Mouse (Mus musculus): ENCODE measurements around the gene Rock2.

Rock2 gene

GRCm38 (mm10) chr12:16872006-16872405 is 22.7 kb upstream of the Rock2 start:
- no peak for DNase-seq (ENCODE audit: low spot score in 2 of 2)

- DNase-seq (ENCODE audit: low spot score in 2 of 2), result no peak
These were observed 21.7 kb upstream of the Rock2 start for GRCm38 (mm10) chr12:16872926-16873464.

DNA sequence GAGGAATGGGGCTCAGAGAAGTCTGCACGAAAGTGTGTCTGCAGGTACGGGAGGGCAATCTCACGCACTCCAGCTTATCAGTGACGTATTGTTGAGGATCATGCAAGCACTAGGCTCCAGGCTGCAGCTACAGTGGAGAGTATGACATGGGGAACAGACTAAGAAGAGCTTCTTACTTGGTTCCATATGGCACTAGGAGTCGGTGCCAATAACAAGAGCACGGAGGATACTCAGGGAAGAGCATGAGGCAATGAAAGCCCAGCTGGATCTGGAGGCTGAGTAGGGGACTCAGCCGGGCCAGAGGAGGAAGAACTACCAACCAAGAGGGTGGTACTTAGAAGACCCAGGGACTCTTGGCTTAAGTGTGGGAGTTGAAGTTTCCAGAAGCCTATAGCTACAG is 21.1 kb upstream of the Rock2 start:
- DNase-seq (ENCODE audit: low spot score in 2 of 2), result no peak

DNA sequence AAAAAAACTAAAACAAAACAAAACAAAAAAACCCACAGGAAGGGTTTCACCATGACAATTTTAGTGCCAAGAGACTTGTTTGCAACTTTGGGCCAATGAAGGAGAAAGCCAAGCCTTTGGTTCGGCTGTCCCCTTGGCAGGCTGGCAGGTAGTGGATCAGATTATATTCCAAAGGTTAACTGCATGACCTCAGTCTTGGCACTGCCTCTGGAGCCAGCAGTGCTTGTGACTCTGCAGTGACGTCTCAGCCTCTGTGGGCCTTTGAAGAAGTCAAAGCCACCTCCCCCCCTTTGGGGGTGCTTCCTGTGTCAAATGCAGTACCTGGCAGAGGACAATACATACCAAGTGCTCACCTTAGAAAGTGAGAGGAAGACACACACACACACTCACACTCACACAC is 20.6 kb upstream of the Rock2 start:
- peak; percentile 50 to 60 for DNase-seq (ENCODE audit: low spot score in 2 of 2)

DNA sequence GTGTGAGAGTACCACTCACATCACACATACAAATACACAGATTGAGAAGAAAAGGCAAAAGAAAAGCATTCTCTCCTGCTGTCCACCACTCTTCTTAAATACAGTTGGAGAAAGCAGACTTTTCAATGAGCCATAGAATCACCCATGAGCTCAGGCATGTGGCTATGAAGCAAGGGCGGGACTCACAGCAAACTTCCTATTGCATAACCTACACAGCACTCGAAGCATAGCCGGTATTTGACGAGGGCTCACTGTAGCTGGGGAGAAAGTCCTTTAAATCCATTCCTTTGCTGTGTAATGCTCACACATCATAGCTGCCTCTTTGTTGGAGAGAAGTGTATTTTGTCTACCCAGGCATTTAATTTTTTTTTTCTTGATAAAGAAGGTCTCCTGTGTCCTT is 19.4 kb upstream of the Rock2 start:
- DNase-seq (ENCODE audit: low spot score in 2 of 2), result no peak

GRCm38 (mm10) chr12:16875678-16876077 is 19.0 kb upstream of the Rock2 start:
- no peak for DNase-seq (ENCODE audit: low spot score in 2 of 2)

DNA sequence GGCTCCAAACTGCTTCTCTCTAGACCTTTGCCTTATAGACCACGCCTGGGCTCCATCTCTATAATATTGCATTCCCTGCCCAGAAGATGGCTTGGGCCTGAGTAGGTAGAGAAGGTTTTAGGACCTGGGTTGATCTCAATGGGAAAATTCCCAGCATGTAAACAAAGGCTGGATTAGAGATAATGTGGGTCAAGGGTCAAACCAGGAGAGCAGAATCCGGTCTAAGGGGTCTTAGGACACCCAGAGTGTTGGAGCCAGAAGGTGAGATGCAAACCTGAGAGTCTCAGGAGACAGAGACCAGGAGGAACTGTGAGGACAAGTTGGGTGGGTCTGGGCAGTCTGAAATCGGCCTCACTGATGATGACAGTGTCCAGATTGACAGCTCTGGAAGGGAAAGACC is 18.0 kb upstream of the Rock2 start:
- no peak for DNase-seq (ENCODE audit: low spot score in 2 of 2)

- DNase-seq (ENCODE audit: low spot score in 2 of 2), result no peak
These were observed 17.6 kb upstream of the Rock2 start for GRCm38 (mm10) chr12:16877141-16877540.

- DNase-seq (ENCODE audit: low spot score in 2 of 2), result no peak
These were observed 17.0 kb upstream of the Rock2 start for GRCm38 (mm10) chr12:16877679-16878078.

DNA sequence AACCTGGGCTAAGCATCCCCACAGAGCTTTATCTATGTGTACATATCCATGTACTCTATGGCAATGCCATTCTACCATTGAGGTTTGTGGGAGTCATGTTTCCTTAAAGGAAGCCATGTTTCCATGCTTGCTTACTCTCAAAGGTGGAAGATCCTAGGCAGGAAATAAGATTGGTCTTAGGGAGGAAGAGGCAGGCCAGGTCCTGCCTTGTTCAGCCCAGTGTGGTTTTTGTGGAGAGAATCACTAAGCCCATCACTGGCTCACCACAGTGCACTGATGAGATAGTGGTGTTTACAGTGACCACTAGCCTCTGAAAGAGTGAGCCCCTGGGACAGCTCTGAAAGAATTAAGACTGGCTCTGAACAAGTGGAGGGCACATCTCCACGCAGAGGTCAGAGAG is 15.3 kb upstream of the Rock2 start:
- DNase-seq (ENCODE audit: low spot score in 2 of 2), result no peak

DNA sequence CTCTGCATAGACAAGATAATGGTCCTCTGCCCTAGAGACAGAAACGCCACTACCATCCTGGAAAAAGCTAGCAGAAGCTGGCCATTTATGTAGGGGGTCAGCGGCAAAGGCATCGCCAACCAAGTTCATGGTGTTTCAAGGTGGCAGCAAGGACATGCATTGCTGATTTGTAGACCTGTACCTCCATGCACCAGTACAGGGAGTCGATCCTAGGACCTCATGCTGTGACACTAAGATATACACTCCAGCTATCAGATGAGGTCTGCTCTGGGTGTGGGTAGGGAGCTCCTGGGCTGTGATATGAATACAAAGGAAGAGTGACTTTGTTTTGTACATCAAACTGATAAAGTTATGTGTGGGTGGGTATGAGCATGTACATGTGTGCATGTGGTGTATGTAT is 14.6 kb upstream of the Rock2 start:
- DNase-seq (ENCODE audit: low spot score in 2 of 2), result no peak

DNA sequence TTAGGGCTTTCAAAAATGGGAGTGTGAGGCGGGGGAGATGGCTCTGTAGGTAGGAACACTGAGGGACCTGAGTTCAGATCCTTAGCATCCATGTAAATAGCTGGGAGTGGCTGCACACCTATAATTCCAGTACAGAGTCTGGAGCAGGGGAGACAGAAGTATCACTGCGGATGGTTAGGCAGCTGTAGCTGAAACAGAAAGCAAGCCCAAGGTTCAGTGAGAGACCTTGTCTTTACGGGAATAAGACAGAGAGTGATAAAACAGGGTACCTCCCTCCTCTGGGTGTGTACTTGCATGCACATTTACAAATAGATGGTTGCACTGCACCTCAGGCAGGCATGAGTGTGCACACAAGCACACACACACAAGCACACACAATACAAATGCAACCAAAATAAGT is 12.3 kb upstream of the Rock2 start:
- DNase-seq (ENCODE audit: low spot score in 2 of 2), result no peak

DNA sequence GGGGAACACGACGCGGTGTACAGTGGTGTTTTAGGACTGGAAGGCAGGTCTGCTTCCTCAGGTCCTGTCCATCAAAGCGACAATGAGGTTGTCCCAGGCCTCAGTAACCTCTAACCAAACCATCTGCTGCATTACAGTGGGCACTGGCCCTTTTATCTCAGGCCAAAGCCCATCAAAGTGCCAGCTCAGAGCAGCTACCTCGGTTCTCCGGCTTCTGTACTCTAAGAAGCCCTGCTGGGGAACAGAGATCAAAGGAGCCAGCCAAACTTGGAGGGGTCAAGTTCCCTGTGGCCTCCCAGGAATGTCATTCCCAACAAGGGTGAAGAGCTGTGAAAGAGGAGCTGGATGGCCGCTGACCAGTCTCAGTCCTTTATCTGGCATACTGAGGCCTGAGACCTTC is 11.6 kb upstream of the Rock2 start:
- DNase-seq (ENCODE audit: low spot score in 2 of 2), result no peak

- DNase-seq (ENCODE audit: low spot score in 2 of 2), result no peak
These were observed 10.2 kb upstream of the Rock2 start for GRCm38 (mm10) chr12:16884534-16884933.

- DNase-seq (ENCODE audit: low spot score in 2 of 2), result no peak
These were observed 8.3 kb upstream of the Rock2 start for GRCm38 (mm10) chr12:16886354-16886753.

DNA sequence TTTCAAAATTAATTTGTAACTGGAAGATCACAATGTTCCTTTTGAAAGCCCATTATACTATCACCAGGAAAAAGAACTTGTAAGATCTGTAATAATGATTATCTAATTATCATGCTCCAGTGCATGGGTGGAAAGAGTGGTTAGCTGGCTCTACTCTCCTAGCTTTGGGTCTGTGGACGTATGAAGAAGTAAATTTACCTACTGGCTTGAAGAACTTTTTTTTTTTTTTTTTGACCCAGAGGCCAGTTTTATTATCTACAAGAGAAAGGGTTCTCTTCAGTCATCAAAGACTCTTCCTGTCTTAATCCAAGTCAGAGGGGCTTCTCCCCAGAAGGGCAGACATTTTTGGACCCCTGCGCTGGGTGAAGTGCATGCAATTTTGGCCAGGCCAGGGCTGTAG is 1.7 kb upstream of the Rock2 start:
- DNase-seq (ENCODE audit: low spot score in 2 of 2), result no peak

GRCm38 (mm10) chr12:16893656-16894395 is 869 bp upstream of the Rock2 start:
- DNase-seq (ENCODE audit: low spot score in 2 of 2), result no peak

GRCm38 (mm10) chr12:16895221-16895928 is 680 bp downstream of the Rock2 start:
- DNase-seq (ENCODE audit: low spot score in 2 of 2), result peak; percentile 51 to 58

GRCm38 (mm10) chr12:16896073-16896789 is 1.5 kb downstream of the Rock2 start:
- no peak for DNase-seq (ENCODE audit: low spot score in 2 of 2)

GRCm38 (mm10) chr12:16897225-16897624 is 2.5 kb downstream of the Rock2 start:
- DNase-seq (ENCODE audit: low spot score in 2 of 2), result no peak

DNA sequence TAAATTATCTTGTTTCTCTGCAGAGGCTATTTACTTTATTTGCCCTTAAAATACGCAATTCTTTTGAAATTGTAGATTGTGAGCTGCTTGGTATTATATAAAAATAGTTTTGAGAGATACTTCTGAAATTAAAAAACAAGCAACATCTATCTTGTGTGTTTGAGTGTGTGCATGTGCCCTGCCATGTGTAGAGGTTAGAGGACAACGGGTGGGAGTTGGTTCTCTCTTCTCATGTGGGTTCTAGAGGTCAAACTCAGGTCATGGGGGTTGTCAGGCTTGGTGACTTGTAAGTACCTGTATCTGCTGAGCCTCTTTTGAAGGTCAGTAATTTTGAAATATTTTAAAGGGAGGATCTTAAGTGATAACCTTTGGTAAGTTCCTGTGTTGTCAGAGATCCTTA is 3.5 kb downstream of the Rock2 start:
- no peak for DNase-seq (ENCODE audit: low spot score in 2 of 2)

DNA sequence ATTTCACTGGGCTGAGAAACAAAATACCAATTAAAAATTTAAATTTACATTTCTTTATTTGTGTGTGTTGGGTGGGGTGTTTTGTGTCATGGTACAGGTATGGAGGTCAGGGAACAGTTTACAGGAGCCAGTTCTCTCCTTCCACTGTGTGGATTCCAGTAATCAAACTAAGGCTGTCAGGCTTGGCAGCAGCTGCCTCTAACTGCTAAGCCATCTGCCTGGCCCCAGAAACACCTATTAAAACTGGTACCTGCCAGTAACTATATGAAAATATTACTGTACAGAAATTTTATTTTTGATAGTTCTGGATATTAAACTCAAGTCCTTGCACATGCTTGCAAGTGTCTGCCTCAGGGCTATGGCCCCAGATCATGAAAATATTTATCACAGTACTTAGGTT is 4.1 kb downstream of the Rock2 start:
- no peak for DNase-seq (ENCODE audit: low spot score in 2 of 2)
